Mouse (Mus musculus) gastrocnemius, postnatal 14 days (tissue): ENCODE results near the gene Zbtb20. TPM values are rescaled to one million over a fixed set of nuclear protein-coding genes. Genes with fewer than 3 reads are reported as not detected.

ENCODE experiments used
- DNase-seq: peaks from one replicate; pipeline ENCODE4 v3.0.0; 2021; ENCODE audit warnings: mixed read lengths
- intact Hi-C: fragments of 180-260 bp; cut with DNase I; formaldehyde crosslinking; loops from one replicate; pipeline ENCODE4 v1.15.1; 2025; ENCODE audit warnings: low total_unique reads
- total RNA-seq, 2 experiments: library from RNA; stranded (reverse); gene quantifications; 2 replicates each; pipeline ENCODE4 v1.2.3; 2021

Gene Zbtb20
- total RNA-seq, 2 experiments from 2014 or later, result 103 to 113 TPM

DNA sequence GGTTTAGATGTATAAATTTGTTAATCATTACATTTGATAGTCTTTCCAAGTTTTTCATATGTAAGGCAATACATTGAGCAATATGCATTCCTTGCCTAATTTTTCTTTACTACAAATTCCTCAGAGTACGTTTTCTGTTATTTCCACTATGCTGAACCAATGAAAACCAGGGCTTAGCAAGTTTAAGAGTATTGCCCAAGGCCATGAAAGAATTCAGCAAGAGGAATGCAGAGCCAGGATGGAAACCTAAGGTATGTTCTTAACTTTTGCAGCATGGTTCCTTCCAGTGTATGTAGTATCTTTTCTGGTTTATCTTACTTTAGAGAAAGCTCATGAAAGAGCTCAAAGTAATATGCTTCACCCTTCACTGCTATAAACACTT lies 381.2 kb downstream of the Zbtb20 start:
- no peak for DNase-seq
- intact Hi-C loops, result no loop called here

DNA sequence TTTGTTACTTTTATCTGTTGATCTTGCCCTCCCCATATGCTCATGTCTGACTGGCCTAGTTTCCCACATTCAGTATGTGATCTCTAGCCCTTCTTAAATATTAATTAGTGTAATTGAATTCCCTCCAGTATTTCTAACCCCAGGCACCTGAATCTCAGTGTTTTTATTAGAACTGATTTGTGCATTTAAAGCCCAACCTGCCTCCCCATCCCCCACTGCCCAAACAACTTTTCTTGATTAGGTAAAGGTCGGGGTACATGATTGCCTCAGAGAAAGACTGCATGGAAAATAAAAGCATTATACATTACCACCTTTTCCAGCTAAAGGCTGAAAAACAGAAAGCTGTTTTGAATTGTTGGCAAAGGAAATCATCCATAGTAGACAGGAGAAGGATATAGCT lies 383.8 kb downstream of the Zbtb20 start:
- intact Hi-C loops, result no loop called here
- no peak for DNase-seq

DNA sequence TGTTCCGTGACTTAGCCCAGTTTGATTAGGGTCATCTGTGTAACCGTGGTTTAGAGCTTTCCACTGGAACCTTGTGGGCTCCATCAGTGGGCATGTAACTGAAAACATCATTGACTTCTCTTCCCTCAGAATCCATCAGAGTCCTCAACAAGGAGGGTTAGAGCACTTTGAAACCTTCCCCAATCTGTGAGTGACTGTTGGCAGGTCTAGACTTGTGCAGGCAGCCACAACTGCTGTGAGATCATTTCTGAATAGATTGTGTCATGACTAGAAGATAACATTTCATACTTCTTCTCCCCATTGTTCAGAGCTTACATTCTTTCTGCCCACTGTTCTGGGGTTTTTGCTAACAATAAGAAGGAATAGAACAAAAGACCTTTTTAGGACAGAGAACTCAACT lies 385.2 kb downstream of the Zbtb20 start:
- DNase-seq, result no peak
- intact Hi-C loops, result no loop called here

DNA sequence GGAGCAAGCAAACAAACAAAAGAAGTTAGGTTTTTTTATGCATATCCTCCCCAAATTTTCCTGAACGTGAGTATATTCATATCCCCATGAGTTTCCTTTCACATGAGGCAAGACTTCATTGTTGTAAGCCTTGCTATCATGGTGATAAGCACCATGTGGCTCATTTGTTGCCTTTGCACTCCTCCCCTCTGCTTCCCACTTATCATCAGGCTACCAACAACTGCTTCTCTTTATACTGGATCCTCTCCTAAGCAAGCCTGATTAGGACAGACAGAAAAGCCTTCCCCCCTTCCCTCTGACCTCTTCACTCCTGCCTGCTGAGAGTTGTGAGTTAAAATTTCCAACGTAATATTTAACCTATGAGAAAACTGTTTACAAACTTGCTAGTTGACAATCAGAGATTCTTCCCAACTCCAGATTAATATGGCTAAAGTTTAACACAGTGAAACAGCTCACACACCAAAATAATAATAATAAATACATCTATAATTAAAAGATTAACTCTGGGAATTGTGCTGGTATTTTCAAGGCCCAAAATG lies 398.4 kb downstream of the Zbtb20 start:
- DNase-seq, result no peak
- intact Hi-C loops, result no loop called here

DNA sequence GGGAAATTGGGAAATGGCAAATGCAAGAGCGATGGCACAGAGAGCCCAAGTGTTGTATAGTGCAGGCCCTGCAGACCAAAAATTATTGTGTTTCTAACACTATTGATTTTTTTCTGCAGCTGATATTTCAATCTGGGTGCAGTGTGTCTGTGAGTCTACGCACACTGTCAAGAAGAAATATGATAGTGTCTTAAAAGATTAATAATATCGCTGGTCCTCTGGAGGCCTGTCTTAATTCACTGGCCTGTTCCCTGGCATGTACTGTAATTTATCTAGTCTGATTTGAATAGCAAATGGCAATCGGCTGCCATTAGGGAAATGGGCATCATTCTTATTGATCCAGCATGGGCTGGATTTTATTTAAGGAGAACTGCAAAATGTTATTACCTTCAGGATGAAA lies 401.1 kb downstream of the Zbtb20 start:
- no peak for DNase-seq
- intact Hi-C loops, result no loop called here

DNA sequence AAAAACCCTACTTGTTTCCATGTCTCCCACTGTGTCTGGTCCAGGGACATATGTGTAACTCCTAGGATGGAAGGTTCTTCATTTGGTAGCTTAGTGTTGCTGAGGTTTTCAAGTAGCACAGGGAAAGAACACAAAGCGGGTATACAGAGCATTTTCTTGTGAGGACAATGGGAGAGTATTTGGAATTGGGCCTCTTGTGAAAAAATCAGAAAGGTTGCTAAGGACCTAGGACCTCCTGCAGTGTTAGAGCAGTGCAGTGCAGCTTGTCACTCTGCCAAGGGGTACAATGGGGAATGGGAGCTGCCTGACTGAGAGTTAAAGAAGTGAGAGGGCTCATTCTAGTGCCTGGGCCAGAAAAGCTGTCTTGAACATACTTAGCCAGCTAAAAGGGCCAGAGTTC lies 410.6 kb downstream of the Zbtb20 start:
- intact Hi-C loops, result no loop called here
- no peak for DNase-seq

DNA sequence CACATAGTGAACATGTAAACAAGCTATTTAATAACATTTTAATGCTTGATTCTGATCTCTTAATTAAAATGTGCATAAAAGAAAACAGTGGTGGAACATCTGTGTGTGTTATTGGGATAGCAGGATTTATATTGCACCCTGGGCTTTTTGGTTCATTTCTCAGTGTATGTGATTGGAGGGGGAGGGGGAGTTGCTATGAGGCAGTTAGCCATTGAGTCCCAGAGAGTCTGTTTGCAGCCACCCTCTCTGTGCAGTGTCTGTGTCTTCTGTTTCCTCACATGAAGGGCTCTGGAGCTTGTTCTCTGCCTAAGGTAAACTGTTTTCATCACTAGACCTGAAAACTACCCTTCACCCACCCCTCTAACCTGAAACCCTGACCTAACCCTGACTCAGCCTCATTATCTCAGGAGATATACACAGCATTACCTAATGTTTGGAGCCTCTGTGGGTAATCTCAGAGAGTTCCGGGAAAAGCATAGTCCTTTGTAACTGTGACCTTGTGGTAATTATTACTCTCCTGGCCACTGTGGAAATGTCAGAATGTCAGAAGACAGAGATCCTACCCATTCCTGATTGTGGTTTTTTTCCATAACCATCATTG lies 411.2 kb downstream of the Zbtb20 start:
- no peak for DNase-seq
- intact Hi-C loops, result no loop called here

DNA sequence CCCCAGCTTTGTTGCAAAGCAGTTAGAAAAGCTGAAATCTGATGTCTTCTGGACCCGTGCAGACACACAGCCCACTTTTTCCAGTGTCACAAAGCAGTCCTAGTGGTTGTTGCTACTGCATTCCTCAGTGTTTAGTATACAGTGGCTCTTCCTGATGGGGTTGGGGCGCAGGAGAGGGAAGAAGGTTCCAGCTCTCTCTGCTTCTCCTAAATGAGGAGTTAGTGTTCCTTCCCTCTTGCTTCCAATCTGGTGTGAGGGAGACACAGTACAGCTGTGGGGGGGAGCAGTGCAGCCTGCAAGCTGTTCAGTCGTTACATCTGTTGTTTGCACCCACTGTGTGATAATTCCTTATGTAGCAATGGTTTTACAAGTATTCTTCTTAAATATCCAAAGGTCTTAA lies 415.7 kb downstream of the Zbtb20 start:
- intact Hi-C loops, result no loop called here
- no peak for DNase-seq

DNA sequence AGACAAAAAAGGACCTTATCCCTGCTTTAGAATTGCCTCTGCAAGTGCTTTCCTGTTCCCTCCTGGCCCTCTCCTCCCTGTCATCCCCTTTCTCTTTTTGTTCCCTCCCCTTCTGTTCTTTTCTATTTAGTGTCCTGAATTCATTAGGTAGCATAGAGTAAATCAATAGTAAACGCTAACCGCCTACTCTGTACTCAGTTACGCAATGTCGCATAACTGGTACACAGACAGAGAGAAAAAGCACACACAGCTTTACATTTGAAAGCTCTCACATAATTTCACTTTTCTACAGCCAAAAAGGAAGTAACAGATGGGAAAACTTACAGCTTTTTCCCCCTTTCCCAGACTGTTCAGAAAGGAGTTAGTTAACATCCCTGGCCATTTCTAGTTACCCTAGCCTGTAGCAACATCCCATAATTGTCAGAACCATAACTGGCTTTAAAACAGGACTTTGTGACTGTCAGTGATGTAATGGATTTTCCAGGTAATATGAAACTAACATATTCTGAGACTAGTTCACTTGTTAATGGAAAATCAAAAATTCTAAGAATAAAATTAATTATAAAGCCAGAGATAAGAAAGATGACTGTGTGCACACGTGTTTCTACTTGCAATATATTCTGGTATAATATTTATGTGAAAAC lies 422.4 kb downstream of the Zbtb20 start:
- intact Hi-C loops, result no loop called here

DNA sequence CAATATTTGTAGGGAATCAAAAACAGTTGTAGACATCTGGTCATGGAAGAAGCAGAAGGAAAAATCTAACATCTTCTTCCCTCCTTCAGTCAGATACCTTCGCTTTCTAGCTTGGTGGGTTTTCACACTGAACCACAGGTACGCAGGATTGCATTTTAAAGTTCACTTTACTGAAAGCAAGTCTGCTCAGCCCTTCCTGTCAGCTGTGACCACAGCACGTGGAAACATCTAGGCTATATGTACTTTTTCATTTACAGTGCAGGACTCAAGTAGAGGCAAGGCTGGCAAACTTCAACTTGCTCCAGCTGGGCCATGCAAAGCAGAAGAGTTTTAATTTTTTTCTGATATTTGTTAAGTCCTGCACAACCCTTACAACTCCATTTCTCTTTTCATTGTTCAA lies 424.7 kb downstream of the Zbtb20 start:
- intact Hi-C loops, result no loop called here
- DNase-seq, result no peak

More for the DNA sequence above, 422.4 kb downstream of the Zbtb20 start:
- no peak for DNase-seq

DNA sequence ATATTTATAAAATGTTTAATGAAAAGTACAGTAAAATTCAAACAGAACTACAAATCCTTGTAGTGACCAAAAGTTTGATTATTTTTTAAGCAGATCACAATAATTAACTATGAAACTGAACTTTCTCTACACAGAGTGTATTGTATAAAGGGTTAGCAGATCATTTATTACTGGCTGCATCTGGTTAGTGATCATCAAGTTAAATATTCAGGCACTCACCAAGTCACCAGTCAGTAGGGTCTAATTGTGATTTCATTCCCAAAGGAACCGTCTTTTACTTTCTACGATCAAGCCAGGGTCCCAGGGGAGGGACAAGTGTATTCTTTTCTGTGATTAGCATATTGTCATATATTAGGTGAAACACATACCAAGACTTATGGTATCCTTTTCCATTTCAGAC lies 426.5 kb downstream of the Zbtb20 start:
- DNase-seq, result no peak
- intact Hi-C loops, result no loop called here

DNA sequence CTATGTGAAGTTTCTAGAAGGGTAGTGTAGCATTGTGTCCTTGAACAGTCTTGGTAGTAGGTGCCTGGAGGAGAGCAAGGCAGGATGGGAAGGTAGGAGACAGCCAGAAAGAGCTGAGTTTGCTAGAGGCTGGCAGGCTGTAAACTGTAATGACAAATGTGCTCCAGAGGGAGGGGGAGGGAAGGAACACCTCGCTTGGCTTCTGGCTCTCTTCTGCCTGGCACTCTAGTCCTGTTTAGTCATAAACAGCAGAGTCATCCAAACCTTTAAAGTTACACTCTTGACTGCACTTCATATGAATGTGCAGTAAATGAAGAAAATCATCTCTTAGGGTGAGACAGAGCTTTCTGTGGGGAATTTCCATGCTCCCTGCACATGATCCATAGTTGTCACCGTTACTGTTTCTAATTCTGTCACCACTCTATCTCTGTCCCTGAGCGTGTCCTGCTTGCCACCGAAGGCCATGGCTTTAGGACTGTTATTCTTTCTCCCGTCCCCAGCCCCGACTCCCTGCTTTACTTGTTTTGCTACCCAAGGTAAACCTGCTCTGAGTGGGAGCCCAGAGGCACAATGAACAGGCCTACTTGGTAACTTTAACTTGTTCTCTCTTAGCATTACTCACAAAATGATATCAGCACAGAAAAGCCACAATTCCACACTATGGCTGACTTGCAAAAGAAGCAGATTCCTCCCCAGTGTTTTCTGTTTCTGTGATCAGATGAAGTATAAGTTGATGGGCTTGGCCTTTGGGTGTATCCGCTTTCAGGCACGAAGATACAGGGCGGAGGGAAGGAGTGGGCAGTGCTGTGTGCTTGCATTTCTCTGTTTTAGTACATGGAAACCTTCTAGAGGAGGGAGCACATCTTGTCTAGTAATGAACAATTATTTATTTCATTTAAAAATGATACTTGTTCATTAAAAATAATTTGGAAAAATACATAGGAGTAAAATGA lies 427.8 kb downstream of the Zbtb20 start:
- DNase-seq, result peak; percentile 48
- intact Hi-C loops, result no loop called here

DNA sequence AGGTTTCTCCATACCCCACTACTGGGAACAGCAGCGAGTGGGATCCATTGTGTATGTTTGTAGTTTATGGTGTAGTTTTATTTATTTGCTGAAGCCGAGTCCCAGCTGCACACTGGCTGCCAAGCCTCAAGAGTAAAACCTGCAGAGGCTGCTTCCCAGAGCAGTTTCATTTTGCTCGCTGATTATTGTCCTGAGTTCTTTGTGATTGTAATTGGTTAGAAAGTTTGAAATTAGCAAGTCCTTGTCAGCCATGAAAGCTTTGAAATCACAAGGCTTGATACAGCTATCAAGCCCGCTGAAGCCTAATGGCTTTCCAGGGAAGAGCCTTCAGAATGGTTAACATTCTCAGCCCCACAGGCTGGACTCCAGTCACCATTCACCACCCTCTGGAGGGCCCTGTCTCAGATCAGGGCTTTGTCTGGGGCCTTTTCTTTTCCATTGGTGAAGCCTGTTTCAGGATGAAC lies 434.3 kb downstream of the Zbtb20 start:
- DNase-seq, result no peak
- intact Hi-C loops, result no loop called here

DNA sequence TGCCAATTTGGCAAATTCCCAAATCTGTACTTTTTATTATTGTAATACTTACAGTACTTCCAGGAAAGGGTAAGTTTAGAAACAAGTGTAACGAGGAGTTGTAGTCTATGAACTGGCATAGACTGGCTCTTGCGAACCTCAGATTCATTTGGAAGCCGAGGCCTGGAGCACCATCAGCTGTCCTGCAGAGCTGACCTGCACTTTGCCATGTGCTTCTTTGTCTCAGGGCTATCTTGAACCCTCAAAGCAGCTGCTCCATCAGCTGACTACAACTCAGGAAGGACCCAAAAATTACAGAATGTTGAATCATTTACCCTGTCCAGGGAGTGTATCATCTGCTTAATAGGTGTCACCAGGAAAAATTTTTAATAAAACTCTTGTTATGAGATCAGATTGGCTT lies 448.3 kb downstream of the Zbtb20 start:
- intact Hi-C loops, result no loop called here
- no peak for DNase-seq

DNA sequence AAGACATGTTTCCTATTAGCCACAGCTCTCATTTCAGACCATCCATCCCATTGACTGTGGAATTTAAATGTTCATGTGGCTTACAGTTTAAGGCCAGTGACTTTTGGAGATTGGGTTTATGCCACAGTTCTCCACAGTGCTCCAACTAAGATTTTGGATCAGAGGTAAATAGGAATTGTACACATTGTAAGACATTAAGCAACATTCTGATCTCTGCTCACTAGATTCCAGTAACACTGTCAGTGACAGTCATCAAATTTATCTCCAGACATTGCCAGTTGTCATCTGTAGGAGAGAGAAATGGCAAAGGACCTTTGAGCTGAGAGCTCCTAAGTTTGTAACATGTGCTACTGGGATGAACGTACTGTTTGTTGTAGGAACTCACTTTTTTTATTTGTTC lies 452.5 kb downstream of the Zbtb20 start:
- intact Hi-C loops, result no loop called here
- DNase-seq, result no peak

DNA sequence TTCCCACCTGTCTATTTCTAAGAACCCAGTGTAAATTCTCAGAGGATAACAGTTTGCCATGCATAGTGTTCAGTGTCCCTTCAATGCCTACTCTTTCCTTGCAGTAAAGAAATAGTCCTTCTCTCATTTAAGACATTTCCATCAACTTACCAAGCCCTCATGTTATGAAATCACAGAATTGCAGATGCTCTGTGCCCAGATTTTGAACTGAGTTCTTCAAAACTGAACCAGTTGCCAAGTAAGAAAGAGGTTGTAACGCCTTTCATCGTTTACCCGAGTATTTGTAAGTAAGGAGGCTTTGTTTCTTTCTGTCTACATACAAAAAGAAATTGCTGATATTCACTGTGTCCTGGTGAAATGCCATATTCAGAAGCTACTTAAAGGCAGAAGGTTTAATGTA lies 454.5 kb downstream of the Zbtb20 start:
- intact Hi-C loops, result no loop called here
- DNase-seq, result no peak

DNA sequence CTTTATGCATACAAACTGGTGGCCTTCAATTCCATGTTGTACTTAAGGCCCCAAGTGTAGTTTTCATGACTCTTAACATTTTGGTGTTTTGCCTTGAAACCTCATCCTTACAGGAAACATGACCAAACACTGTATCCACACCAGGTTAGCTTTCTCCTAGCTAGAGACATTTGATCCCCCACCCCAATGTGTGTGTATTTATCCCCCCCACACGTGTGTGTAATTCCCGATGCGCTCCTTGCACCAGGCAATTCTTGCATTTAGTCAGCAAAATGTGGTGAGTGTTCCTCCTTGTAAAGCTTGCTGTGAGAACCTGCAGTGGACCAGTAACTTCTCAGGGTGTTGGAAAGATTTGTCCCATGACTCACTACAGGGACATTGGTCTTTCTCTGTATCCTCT lies 455.8 kb downstream of the Zbtb20 start:
- intact Hi-C loops, result no loop called here
- DNase-seq, result no peak

DNA sequence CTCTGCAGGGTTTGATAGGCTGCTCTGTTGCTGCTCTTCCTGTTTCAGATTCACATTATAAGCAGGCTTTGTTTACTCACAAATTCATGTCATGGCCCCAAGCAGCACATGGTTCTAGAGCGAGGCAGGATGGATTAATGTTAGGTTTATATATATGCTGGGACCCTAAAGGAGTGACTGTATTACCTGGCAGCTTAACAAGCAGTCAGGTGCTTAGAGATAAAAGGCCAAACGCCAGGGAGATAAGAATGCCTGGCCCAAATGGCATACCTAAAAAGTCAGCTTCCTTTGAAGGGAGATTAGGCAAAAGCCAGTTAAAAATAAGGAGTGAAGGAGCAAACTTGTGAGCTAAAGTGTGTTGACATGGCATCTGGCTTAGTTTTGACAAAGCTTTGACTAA lies 457.1 kb downstream of the Zbtb20 start:
- intact Hi-C loops, result no loop called here

DNA sequence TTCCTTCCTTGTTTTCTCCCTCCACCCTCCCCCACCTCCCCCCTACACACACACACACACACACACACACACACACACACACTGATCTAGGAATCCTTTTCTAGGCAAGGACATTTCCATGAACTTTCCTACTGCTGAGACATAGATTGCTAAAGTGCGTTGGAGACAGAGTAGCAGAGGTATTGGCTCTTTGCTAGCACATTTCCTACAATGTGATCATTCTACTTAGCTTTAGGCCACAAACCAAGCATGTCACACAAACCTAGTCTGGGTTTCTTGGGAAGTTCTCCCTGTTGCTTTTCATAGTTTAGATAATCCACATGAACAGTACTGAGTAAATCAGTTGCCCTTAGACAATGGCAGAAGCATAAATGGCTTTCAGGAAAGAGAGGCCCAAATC lies 457.6 kb downstream of the Zbtb20 start:
- intact Hi-C loops, result no loop called here
- no peak for DNase-seq

More for the DNA sequence above, 457.1 kb downstream of the Zbtb20 start:
- DNase-seq, result no peak

DNA sequence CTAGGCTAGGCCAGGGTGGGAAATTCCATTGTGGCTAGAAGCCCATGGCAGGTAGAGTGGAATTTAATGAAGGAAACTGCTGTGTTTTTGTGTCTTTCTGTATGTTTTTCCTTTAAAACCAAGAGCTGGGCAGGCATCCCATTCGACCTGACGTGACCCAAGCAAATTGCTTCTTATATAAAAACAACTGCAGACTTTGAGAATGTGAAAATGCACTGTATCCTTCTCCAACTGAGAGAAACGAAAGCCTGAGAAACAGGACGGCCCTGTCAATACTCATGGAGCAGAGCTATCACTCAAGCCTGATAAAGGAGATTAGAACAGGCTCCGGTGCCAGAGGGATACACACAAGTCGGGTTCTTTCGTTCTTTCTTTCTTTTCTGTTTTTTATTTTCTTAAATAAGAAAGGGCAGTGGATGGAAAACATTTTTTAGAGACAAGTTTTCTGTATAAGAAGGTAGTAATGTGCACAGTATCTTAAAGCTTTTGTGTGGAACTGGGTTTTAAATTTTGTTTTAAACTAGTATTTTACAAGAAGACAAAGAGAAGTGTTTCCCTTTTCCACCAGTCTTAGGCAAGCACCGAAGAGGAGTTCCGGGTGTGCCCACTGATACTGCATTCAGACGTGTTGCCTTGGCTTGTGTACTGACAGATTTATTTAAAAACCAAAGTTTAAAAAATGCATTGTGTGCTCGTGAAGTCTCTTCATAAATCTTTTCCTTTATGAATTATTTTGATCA lies 458.9 kb downstream of the Zbtb20 start:
- DNase-seq, result peak; percentile 48
- intact Hi-C loops, result no loop called here
